Mouse (Mus musculus): ENCODE measurements around the gene Gm9508. TPM values are rescaled to one million over a fixed set of nuclear protein-coding genes. Genes with fewer than 3 reads are reported as not detected.
"Not testable (repeated sequence)": the region's sequence is repeated elsewhere in the genome, so short reads cannot be mapped to it uniquely, and the experiment has no call there.

Gm9508 gene
- polyA plus RNA-seq (2015; fragmentation: Nextera tagmentation; extraction: Ambion mirVana): not detected in 2 replicates

DNA sequence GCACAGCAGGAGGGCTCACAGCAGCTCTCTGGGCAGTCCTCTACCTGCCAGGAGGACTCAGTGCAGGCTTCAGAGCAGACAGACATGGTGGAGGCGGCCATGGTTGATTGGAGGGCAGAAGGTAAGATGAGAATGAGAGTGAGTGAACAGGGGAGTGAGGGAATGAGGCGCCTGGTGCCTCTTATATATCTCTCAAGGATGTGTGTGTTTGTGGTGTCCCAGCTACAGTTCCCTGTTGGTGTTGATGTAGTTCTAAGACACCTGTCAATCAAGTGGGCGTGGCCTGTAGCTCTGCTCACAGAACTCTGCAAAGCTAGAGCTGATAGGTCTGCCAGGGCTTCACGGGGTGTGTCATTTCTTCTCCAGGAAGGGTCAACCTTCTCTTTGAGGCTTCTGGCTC, at the start of gene Gm9508:
Gene Gm9508 (minus strand): TSS at position 101 of the 400 bp plus-strand sequence.
- Histone ChIP-seq H3K27me3 (no peaks in the 10 kb centered on the region), H3K4me2 (no peak within 1 kb of the TSS), H3K27ac (no peak within 1 kb of the TSS), H3K4me3 (replicated peaks) (no peak within 1 kb of the TSS), H3K36me3 (no peaks in the 10 kb centered on the region), H3K4me1 (replicated peaks) (no peaks in the 10 kb centered on the region), H3K9me3 (replicated peaks) (no peaks in the 10 kb centered on the region), H3K9ac (no peak within 1 kb of the TSS)
- DNase-seq (no peak), ATAC-seq (ENCODE audit: low read depth) (no peak)
- WGBS (ENCODE audit: insufficient replicate concordance): 30% methylated on average over 4 of the region's 4 CpGs

DNA sequence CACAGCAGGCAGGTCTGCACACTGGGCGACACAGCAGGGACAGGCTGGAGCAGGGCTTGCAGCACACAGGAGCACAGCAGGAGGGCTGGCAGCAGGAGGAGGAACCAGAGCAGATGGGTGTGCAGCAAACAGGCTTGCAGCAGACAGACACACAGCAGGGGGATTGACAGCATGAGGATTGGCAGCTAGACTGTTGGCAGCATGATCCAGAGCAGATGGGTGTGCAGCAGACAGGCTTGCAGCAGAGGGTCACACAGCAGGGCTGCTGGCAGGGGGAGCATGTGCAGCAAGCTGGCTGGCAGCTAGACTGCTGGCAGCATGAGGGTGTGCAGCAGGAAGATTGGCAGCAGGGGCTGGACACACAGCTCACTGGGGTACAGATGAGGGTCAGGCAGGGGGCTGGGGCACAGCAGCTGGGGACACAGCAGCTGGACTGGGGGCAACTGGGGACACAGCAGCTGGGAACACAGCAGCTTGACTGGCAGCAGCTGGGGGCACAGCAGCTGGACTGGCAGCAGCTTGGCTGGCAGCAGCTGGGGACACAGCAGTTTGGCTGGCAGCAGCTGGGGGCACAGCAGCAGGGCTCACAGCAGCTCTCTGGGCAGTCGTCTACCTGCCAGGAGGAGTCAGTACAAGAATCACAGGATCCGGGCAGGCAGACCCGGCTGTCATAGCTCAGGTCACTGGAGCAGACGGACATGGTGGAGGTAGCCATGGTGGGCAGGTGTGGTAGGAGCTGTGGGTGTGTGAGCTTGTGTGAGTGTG, 45.1 kb upstream of the Gm9508 start, which contains the start of gene Gm18596:
Gene Gm18596 (minus strand): TSS at position 715 of the 765 bp plus-strand sequence.
- WGBS (ENCODE audit: insufficient replicate concordance): 65% methylated on average over 4 of the region's 5 CpGs
- not testable (repeated sequence) for H3K4me3 ChIP-seq (replicated peaks); H3K9me3 ChIP-seq (replicated peaks); H3K4me1 ChIP-seq (replicated peaks); H3K9ac ChIP-seq; H3K27me3 ChIP-seq; H3K4me2 ChIP-seq; H3K36me3 ChIP-seq; ATAC-seq (ENCODE audit: low read depth); DNase-seq; H3K27ac ChIP-seq

DNA sequence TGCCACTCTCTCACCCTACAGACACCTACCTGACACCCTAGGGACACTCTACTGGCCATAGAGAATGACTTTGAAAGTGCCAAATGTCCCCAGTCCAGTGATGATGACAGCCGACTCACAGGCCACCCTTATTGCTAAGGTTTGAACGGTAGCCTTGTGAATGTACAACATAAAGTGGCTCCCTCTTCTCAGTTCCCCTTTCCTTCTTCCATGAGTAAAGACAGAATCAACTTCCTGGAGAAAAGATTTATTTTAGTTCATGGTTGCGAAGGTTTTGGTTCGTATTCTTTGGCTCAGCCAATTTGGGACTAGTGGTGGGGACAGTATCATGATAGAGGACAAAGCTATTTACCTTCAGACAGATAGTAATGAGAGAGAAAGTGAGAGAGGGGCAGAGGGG, 41.9 kb upstream of the Gm9508 start:
- 56% methylated on average over 4 of the region's 4 CpGs for WGBS (ENCODE audit: insufficient replicate concordance)
- no peak overlapping the region for H3K9ac ChIP-seq
- ATAC-seq (ENCODE audit: low read depth): no peak

DNA sequence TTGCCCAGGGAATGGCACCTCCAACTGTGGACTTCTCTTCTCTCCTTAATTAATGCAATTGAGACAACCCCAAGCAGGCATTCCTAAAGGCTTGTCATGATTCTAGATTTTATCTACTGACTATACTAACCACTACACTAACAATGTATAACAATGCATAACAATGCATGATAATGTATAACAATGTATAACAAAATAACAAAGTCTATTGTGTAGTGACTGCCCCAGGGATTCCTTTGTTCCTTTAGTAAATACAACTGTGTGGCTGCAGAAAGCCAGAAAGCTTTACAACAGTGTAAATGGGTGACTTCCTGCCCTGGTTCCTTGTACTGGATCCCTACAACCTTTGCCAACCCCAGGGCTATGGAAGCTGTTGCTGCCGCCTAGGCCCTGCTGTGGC, 38.9 kb upstream of the Gm9508 start:
- Histone ChIP-seq H3K4me1 (replicated peaks) (no peaks in the 10 kb centered on the region), H3K36me3 (no peaks in the 10 kb centered on the region), H3K4me3 (replicated peaks) (no peak overlapping the region), H3K4me2 (no peak overlapping the region), H3K9ac (no peak overlapping the region), H3K27me3 (no peaks in the 10 kb centered on the region), H3K27ac (no peak overlapping the region), H3K9me3 (replicated peaks) (peaks cover 3% of the 10 kb centered on the region; the same call in 1 of the 2 replicates)
- DNase-seq (no peak), ATAC-seq (ENCODE audit: low read depth) (no peak)
- 79% methylated on average over 1 of the region's 1 CpGs for WGBS (ENCODE audit: insufficient replicate concordance)

More for the DNA sequence above, 41.9 kb upstream of the Gm9508 start:
- Histone ChIP-seq H3K27me3 (no peaks in the 10 kb centered on the region), H3K9me3 (replicated peaks) (peaks cover 3% of the 10 kb centered on the region; the same call in 1 of the 2 replicates), H3K4me3 (replicated peaks) (no peak overlapping the region), H3K4me2 (no peak overlapping the region), H3K4me1 (replicated peaks) (no peaks in the 10 kb centered on the region), H3K27ac (no peak overlapping the region), H3K36me3 (no peaks in the 10 kb centered on the region)
- no peak for DNase-seq

DNA sequence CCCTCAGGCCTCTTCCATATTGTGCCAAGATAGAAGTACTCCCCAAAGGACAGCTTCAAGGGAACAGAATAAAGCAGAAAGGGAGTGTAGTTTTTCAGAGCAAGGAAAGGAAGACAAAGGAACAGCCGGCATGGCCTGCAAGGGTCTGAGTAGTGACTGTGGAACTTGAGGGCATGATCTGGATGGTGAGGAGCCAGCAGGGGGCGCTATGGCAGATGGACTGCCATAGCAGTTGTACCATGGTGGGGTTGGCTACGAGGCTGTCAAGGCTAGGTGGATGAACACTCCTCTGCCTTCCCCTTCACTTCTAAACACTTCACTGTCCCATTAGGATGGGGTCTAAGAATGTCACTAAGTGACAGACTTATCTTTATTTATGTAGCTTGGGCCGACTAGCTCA, 32.2 kb upstream of the Gm9508 start:
- ATAC-seq (ENCODE audit: low read depth) (no peak), DNase-seq (no peak)
- H3K27ac ChIP-seq: no peak overlapping the region
- no peaks in the 10 kb centered on the region for H3K36me3 ChIP-seq
- no peaks in the 10 kb centered on the region; the same call in 1 of the 2 replicates for H3K9me3 ChIP-seq (replicated peaks)
- no peaks in the 10 kb centered on the region for H3K27me3 ChIP-seq
- WGBS (ENCODE audit: insufficient replicate concordance): 34% methylated on average over 4 of the region's 4 CpGs
- H3K9ac ChIP-seq: no peak overlapping the region
- no peak overlapping the region for H3K4me3 ChIP-seq (replicated peaks)
- H3K4me2 ChIP-seq: no peak overlapping the region
- no peaks in the 10 kb centered on the region for H3K4me1 ChIP-seq (replicated peaks)

DNA sequence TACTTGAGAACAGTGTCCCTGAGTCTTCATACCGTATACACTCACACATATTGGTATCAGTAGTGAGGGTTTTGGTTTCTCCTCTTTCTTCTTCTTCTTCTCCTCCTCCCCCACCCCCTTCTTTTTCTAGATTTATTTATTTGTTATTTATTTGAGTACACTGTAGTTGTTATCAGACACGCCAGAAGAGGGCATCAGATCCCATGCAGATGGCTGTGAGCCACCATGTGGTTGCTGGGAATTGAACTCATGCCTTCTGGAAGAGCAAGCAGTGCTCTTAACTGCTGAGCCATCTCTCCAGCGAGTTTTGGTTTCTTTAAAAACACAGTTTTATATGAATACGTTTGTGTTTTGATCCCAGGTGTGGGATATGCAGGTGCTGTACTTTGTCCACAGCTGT, 31.2 kb upstream of the Gm9508 start:
- no peak for DNase-seq
- Histone ChIP-seq H3K4me3 (replicated peaks) (no peak overlapping the region), H3K27ac (no peak overlapping the region), H3K27me3 (no peaks in the 10 kb centered on the region), H3K36me3 (no peaks in the 10 kb centered on the region), H3K9me3 (replicated peaks) (no peaks in the 10 kb centered on the region), H3K9ac (no peak overlapping the region), H3K4me2 (no peak overlapping the region), H3K4me1 (replicated peaks) (no peaks in the 10 kb centered on the region)
- ATAC-seq (ENCODE audit: low read depth): no peak
- WGBS (ENCODE audit: insufficient replicate concordance): 47% methylated on average over 4 of the region's 4 CpGs

DNA sequence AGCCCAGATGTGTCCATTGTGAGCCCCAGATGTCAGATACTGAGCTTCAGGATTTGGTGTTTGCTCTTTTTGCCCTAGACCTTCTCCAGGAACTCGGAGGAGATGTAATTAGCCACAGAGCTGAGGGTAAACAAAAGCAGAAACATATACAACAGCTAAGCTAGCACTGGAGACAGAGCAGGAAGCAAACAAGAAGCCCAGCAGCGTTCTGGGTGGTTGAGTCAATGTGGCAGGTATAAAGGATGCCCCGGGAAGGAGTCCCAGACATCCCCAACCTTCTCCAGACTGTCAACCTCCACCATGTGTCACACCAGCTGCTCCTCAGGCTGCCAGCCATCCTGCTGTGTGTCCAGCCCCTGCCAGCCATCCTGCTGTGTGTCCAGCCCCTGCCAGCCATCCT, 29.2 kb upstream of the Gm9508 start, which contains the start of gene Gm10100:
Gene Gm10100 (plus strand): TSS at position 301 of the 400 bp plus-strand sequence.
- Histone ChIP-seq H3K36me3 (no peaks in the 10 kb centered on the region), H3K27me3 (no peaks in the 10 kb centered on the region), H3K27ac (no peak within 1 kb of the TSS), H3K4me3 (replicated peaks) (no peak within 1 kb of the TSS), H3K9ac (no peak within 1 kb of the TSS), H3K9me3 (replicated peaks) (no peaks in the 10 kb centered on the region), H3K4me2 (no peak within 1 kb of the TSS), H3K4me1 (replicated peaks) (no peaks in the 10 kb centered on the region)
- WGBS (ENCODE audit: insufficient replicate concordance): 26% methylated on average over 3 of the region's 3 CpGs
- no peak for DNase-seq
- ATAC-seq (ENCODE audit: low read depth): no peak

DNA sequence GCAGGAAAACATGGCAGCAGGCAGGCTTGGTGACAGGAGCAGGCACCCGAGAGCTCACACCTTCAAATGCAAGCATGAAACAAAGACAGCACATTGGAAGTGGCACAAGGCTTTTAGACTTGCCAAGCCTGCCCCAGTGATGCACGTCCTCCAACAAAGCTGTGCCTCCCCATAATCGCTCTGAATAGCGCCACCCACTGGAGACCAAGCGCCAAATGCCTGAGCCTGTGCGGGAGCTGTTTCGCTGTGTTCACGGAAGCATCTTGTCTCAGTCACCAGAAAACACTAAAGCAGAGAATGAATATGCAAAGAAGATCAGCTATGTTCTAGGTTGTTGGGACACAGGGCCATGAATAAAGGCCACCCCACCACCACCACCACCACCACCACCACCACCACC, 27.8 kb upstream of the Gm9508 start:
- no peaks in the 10 kb centered on the region for H3K36me3 ChIP-seq
- DNase-seq: no peak
- H3K4me2 ChIP-seq: no peak overlapping the region
- ATAC-seq (ENCODE audit: low read depth): no peak
- 63% methylated on average over 8 of the region's 8 CpGs for WGBS (ENCODE audit: insufficient replicate concordance)
- H3K4me3 ChIP-seq (replicated peaks): no peak overlapping the region
- no peak overlapping the region for H3K9ac ChIP-seq
- no peak overlapping the region for H3K27ac ChIP-seq
- H3K9me3 ChIP-seq (replicated peaks): no peaks in the 10 kb centered on the region
- H3K4me1 ChIP-seq (replicated peaks): no peaks in the 10 kb centered on the region
- H3K27me3 ChIP-seq: no peaks in the 10 kb centered on the region

DNA sequence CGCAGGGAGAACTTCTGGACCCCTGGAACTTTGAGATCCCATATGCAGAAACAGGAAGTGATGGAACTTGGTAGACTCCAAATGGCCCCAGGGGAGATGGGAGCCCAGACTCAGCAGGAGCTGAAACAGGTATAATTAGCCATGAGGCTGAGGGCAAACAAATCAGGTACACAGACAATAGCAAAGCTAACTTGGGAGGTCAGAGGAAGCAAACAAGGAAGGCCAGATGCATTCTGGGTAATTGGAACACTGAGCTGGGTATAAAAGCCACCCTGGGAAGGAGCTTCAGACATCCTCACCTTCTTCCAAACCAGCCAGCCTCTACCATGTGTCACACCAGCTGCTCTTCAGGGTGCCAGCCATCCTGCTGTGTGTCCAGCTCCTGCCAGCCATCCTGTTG, 23.3 kb upstream of the Gm9508 start, which contains the start of gene Krtap12-1:
Gene Krtap12-1 (plus strand): TSS at position 301 of the 400 bp plus-strand sequence.
- not testable (repeated sequence) for H3K9ac ChIP-seq; H3K36me3 ChIP-seq; H3K4me2 ChIP-seq; H3K4me1 ChIP-seq (replicated peaks); H3K27me3 ChIP-seq; ATAC-seq (ENCODE audit: low read depth); DNase-seq; H3K4me3 ChIP-seq (replicated peaks); H3K27ac ChIP-seq; H3K9me3 ChIP-seq (replicated peaks)
- WGBS (ENCODE audit: insufficient replicate concordance): 59% methylated on average over 1 of the region's 1 CpGs

DNA sequence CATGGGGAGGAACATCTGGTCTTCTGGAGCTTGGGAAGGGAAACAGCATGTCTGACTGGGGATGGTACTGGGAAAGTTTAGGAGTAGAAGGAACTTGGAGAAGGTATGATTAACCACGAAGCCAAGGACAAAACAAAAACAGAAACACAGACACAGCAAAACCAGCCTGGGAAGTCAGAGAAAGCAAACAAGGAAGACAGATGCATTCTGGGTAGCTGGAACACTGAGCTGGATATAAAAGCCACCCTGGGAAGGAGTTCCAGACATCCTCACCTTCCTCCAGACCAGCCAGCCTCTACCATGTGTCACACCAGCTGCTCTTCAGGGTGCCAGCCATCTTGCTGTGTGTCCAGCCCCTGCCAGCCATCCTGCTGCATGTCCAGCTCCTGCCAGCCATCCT, 18.5 kb upstream of the Gm9508 start, which contains the start of gene Gm10142:
Gene Gm10142 (plus strand): TSS at position 301 of the 400 bp plus-strand sequence.
- 58% methylated on average over 1 of the region's 1 CpGs for WGBS (ENCODE audit: insufficient replicate concordance)

DNA sequence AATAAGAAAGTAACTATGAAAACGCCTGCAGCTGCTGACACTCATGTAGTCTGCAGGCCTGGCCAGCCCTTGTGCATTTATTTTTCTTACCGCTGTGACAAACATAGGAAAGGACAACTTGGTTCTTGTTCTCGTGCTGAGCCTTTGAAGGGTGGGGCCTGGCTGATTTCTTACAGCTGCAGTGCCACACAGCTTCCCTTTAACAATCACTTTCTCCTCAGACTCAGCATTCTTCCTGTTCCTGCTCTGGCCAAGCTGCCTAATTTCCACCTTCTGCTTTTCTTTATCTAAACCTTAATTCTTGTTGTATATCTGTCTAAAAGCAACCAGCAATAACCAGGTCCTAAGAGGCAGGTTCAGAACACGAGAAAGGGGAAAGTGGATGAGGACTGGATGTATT, 16.7 kb upstream of the Gm9508 start:
- no peak for ATAC-seq (ENCODE audit: low read depth)
- WGBS (ENCODE audit: insufficient replicate concordance): 38% methylated on average over 4 of the region's 4 CpGs

More for the DNA sequence above, 18.5 kb upstream of the Gm9508 start, which contains the start of gene Gm10142:
- ATAC-seq (ENCODE audit: low read depth) (no peak), DNase-seq (no peak)
- H3K36me3 ChIP-seq: no peaks in the 10 kb centered on the region
- H3K27ac ChIP-seq: no peak within 1 kb of the TSS
- no peaks in the 10 kb centered on the region for H3K27me3 ChIP-seq
- no peaks in the 10 kb centered on the region; the same call in 1 of the 2 replicates for H3K9me3 ChIP-seq (replicated peaks)
- H3K4me1 ChIP-seq (replicated peaks): no peaks in the 10 kb centered on the region
- no peak within 1 kb of the TSS for H3K4me2 ChIP-seq
- no peak within 1 kb of the TSS for H3K4me3 ChIP-seq (replicated peaks)
- no peak within 1 kb of the TSS for H3K9ac ChIP-seq

DNA sequence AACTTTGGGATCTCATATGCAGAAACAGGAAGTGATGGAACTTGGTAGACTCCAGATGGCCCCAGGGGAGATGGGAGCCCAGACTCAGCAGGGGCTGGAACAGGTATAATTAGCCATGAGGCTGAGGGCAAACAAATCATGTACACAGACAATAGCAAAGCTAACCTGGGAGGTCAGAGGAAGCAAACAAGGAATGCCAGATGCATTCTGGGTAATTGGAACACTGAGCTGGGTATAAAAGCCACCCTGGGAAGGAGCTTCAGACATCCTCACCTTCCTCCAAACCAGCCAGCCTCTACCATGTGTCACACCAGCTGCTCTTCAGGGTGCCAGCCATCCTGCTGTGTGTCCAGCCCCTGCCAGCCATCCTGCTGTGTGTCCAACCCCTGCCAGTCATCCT, 14.1 kb upstream of the Gm9508 start, which contains the start of gene Gm10024:
Gene Gm10024 (plus strand): TSS at position 301 of the 400 bp plus-strand sequence.
- H3K9me3 ChIP-seq (replicated peaks); H3K36me3 ChIP-seq; H3K27me3 ChIP-seq; H3K4me1 ChIP-seq (replicated peaks); H3K4me3 ChIP-seq (replicated peaks); H3K4me2 ChIP-seq; ATAC-seq (ENCODE audit: low read depth); DNase-seq; H3K9ac ChIP-seq; H3K27ac ChIP-seq: not testable (repeated sequence)

More for the DNA sequence above, 16.7 kb upstream of the Gm9508 start:
- no peak overlapping the region for H3K27ac ChIP-seq
- no peak overlapping the region for H3K4me3 ChIP-seq (replicated peaks)
- no peak for DNase-seq
- H3K9ac ChIP-seq: no peak overlapping the region
- no peaks in the 10 kb centered on the region for H3K36me3 ChIP-seq
- no peaks in the 10 kb centered on the region for H3K4me1 ChIP-seq (replicated peaks)
- H3K4me2 ChIP-seq: no peak overlapping the region
- H3K9me3 ChIP-seq (replicated peaks): no peaks in the 10 kb centered on the region; the same call in 1 of the 2 replicates
- no peaks in the 10 kb centered on the region for H3K27me3 ChIP-seq

Data from liver, embryonic 13.5 days (tissue).